Mouse (Mus musculus): ENCODE measurements around the gene Jph2. TPM values are rescaled to one million over a fixed set of nuclear protein-coding genes. Genes with fewer than 3 reads are reported as not detected.
A peak's percentile ranks its signal among the peaks of the same experiment; 100 is the strongest.

The Jph2 gene
- total RNA-seq, 4 experiments from 2014 or later, result 3.7 to 7.1 (median 5.7) TPM

DNA sequence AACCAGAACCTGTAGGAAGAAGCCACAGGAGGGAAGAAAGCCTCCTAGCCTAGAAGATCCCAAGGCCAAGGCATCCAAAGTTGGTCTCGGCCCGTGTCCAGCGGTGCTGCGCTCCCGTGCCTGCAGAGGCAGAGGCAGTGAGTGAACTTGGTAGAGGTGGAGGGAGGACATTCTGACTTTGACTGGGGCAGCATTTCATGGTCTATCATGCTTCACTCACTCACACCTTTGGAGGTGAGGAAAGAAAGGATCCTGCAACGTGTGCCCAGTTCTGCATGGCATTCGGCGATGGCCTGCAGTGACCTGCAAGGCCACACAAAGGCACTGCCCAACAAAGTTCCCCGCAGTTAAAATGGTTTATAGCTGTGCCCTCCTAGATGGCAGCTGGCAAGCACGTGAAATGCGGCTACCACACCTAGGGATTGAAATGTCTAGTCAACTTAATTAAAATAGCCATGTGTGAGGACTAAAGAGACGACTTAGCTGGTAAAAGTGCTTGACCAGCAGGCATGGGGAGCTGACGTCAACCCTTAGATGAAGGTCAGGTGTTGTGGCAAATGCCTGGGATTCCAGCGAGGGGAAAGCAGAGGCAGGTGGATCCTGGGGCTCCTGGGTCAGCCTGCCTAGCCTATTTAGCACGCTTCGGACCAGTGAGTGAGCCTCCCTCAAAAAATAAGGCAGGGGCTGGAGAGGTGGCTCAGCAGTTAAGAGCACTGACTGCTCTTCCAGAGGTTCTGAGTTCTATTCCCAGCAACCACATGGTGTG lies 36.8 kb downstream of the Jph2 start:
- no peak for DNase-seq

DNA sequence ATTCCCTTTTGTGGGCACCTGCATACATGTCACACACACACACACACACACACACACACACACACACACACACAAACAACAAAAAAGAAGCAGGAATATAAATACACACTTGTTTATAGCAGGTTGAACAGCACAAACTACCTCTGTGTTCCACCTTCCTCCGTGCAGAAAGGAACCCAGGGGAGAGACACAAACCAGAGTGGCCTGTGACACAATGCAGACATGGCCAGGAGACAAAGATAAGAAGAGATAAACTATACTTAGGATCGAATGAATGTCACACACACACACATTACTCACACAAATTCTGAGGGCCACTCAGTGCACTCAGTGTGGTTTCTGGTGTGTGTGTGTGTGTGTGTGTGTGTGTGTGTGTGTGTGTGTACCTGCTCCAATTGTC lies 38.5 kb downstream of the Jph2 start:
- DNase-seq, result no peak

DNA sequence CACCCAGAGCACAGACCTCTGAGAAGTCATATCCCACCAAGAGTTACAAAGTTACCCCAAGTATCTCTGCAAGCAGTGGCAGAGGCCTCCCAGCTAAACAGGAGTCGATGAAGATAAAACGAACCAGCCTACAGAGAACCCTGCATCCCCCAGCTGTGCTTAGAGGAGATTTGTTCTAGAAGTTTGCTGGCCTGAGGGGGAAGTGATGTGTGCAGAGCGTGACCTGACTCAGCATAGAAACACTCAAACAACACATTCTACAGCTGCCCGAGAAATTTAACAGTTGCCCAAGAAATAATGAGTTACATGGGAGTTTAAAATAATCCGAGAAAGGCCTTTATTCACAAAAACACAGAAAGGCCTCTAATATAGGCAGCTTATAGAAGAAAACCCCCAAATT lies 39.1 kb downstream of the Jph2 start:
- DNase-seq, result no peak

DNA sequence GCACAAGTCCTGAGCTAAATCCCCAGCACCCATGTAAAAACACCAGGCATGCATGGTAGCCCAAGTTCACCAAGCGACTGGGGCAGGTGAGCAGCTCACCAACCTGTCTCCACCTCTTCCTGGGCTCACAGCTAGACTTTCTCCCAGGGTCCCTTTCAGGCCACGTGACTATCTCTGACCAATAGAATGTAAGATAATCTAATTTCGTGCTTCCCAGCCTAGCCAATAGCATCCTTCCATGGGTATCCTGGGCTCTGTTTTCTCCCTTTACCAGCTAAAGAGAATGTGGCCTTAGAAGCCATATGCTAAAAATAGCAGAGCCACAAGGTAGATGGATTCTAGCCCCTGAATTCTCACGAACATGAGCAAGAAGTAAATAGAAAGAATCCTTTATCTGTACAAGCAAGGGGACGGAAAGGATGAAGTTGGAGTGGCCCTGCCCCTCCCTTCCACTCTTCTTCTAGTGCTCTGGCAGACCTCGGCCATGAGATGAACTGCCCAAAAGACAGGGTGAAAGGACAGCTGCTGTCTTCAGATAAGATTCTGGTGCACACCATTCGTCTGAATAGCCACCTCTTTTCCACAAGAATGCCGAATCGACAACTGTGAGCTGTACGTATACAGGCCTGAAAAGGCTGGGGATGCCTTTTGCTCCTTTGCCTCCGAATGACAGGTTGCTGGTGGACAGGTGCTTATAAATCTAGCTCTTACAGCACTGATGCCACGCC lies 41.5 kb downstream of the Jph2 start:
- DNase-seq, result no peak

DNA sequence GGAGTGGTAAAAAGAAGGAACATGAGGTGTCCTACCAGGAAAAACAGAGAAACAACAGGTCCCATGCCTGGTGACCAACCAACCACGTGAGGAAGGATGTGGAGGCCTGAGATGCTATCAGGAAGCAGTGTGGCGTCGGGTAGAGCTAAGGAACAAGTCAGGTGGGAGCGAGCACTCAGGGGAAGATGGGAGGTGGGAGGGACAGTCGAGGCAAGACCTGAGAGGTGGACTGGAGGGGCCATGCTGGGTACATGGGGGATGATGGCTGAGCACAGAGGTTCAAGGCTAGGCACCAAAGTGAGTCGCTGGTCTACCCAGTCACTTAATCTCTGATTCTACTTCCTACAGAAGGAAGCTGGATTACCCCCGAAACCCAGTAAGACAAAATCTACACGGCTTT lies 42.1 kb downstream of the Jph2 start:
- no peak for DNase-seq

DNA sequence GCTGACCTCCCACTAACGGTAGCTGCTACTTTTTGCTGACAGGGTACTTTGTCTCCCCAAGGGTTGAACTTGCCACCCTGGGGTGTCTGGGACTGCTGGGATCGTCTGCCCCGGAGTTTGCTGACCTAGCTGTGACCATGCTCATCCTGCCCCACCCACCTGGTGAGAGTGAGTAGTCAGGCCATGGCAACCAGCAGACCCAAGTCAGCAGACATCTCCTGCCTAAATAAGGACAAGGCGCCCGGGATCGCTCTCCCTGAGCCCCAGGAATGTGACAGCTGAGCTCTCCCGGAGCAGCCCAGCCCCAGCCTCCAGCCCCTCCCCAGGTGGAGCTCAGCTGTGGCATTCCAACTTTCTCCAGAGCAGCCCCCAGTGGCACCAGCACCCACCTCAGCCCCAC lies 44.1 kb downstream of the Jph2 start:
- no peak for DNase-seq

DNA sequence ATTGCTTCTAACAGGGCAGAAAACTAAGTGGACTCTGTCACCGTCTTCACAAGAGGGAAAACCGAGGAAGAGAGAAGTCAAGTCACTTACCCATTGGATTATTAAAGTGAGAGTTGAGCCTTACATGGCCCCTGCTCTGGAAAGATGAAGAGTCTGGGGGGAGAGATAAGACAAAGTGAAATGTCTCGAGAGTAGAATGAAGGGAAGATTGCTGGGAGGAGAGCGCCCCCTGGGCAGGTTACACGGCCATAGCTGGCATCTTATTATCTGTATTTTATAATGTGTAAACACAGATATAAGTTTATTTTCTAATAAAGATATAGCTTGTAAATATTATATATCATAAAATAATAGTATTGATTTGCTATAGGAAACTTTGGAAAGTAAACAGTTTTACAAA lies 47.4 kb downstream of the Jph2 start:
- no peak for DNase-seq

DNA sequence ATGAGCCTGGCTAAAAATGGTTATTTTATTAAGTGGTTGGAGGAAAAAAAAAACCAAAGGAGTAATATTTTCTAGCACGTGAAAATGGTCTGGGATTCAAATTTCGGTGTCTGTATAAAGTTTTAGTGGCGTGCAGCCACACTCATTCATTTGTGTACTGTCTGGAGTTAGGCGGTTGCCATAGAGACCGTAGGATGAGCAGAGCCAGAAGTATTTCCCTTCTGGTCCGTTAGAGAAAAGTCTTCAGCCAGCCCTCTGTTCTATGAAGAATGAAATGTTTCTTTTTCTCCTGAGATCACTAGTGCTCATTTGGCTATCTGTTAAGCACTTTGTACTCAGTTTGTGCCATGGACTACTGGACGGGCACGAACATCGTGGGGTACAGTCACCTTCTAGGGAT lies 48.4 kb downstream of the Jph2 start:
- DNase-seq, result no peak

DNA sequence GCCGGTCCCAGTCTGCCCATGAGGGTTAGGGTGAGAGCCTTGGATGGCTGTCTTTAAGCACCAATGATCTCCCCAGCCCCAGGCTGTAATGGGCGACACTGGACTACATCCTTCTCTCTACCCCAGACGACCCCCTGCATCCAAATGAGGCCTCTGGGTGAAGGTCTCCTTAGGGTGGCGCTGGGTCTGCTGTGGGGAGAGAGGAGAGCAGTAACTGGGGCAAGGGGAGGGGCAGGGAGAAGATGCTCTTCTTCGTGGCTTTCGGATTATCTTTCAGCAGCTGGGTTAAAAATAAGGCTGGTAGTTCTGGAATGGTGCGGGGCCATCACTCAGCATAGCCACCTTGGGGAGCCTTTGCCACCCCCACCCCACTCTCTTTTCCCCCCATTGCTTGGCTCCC lies 49.1 kb downstream of the Jph2 start:
- no peak for DNase-seq

DNA sequence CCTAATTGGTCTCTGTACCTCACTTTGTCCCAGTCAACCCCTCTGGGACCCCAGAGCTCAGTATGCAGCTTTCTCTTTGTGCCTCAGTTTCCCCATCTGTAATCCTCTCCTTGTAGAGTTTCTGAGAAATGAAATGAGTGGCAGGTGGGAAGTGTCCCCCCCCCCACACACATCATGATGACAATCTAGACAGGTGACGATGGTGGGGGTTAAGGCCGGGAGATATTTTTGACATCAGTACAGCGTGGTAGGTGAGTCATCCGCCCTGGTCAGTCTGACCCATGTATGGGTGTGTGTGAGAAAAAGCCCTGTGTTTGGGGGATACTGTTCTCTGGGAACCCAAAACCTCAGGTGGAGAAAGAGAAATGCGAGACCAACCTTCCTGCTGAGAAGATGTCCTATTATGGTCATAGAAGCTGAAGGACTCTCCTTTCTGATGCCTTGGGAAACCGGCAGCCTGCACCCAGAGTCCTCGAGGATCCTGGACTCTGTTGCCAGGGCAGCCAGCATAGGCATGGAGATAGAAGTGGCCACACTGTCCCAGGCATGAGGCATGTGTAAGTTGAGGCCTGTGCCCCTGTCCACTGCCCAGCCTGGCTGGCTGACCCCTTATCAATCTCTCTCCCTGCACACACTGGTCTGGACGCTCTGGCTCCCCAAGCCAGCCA lies 50.1 kb downstream of the Jph2 start:
- DNase-seq, result no peak

DNA sequence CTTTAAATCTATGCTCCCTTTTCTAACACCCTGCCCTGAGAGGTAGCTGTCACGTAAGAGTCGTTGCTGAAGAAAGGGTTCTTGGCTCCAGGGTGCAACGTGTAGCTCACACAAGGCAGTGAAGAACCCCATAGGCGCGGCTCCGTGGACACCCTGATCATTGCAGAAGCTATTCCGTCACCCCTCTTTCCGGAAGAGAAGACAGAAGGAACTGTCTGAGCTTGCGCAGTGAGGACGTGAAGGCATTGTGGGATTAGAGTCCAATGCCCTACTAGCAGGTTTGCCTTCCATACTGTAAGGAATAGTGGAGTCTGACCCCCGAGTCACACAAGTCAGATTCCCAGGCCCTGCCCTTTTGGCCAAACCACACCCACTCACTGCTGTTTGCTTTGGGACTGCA lies 51.3 kb downstream of the Jph2 start:
- no peak for DNase-seq

DNA sequence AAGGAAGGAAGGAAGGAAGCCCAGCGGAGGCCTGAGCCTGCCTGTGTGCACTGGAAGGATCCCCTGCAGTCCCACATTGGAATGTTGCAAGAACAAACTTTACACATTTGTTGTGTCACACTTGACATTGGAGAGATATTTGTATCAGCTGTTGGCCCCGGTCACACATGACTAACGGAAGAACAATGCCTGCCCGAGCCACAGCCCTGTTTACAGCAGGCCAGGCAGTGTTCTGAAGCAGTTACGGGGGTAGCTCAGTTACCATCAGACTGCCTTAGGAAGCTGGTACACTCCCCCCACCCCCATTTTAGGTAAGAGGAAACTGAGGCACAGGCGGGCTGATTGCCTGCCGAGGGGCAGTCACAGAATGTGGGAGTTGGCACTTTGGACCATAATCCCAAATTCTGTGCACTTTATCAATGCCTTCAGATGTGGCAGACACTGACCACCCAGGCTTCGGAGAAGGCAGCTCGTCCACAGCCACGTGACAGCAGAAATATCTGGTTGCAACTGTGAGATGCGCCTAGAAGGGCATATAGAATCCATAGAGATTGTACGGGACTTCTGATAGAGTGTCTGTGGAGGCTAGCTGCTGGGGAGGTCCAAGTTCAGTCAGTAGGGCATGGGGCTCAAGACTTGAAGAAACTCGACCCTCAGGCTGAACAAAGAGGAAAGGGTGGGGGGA lies 52.7 kb downstream of the Jph2 start:
- peak; percentile 34 for DNase-seq

DNA sequence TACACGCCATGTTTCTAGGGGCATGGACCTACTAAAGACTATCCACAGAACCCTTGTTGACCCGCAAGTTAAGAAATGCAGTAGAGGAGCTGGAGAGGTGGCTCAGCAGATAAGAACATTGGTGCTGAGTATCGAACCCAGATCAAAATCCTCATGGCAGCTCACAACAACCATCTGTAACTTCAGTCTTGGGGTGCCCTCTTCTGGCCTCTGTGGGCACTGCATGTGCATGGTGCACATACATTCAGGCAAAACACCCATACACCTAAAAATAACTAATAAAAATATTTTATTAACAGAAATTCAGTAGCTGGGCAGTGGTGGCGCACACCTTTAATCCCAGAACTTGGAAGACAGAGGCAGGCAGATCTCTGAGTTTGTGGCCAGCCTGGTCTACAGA lies 54.1 kb downstream of the Jph2 start:
- no peak for DNase-seq

DNA sequence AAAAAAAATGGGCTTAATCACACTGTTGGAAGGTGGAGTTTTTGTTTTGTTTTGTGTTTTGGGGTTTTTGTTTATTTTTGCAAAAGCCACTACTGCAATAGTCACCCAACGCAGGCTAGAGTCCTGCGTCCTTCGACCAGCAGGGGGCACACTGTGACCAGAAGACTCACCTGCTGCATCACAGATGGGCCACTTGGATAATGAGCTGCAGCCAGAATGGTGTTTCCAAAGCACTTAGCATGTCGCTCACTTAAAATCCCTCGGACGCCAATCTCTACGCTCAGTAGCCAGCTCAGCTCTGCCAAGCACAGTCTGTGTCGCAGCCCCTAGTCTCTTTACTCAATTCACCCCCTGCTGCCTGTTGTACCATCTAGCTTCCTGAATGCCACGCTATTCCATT lies 57.5 kb downstream of the Jph2 start:
- peak; percentile 17 for DNase-seq

DNA sequence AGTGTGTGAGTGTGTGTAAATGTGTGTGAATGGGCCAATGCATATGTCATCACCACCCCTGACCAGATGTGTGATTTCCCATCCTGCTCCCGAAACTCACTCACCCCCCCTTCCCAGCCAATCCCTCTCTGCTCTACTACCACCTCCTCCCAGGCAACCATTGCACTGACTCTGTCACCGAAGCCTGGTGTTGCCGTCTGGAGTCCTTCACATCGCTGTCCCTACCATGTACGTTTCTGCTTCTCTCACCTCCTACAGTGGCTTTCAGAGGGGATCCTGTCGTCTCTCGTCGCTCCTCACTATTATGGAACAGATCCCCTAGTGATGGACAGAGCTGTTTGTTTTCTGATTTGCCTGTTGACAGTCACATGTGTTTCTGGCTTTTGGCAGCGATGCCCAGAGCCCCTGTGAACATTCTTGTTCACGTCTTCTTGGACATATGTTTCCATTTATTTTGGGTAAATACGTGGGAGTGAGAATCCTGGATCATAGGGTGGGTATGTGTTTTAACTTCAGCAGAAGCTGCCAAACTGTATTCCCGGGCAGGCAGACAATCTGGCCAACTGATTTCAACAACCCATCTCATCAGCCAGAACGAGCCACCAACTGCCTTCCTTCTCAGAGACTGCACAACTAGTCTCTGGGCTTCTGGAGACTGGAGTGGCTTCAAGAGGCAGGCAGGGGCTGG lies 65.3 kb downstream of the Jph2 start:
- no peak for DNase-seq

DNA sequence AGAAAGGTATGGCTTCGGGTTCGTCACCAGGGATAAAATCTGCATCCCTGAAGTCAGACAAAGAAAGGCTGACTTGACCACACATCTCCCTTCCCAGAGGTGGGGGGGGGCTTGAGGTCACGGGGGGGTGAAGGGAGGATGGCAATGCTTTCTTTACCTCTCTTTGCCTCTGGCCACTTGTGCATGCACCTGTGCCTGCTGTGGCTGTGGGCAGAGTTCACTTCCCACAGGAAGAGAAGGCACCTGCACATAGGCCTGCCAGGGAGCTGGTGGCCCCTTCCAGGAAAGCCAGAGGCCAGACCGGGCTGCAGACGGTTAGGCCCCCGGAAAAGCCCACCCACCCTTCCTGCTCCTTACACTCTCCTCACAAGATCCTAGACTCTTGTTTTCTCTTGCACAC lies 66.4 kb downstream of the Jph2 start:
- DNase-seq, result no peak

DNA sequence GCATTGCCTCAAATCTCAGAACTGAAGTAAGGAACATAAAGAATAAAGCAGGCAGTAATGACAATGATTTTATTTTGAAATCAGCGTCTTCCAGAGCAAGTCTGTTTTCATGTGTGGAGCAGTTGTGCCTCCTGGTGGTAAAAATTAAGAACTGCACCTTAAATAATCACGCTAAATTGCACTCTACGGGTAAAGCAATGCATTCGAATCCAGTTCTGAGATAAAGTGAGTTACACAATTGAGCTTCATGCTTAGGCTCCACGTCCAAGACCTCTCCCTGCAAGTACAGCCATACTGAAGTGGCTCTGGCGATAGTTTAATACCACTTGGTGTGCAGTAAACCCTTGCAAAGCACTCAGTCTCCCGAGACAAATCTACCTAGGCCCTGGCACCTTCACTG lies 67.1 kb downstream of the Jph2 start:
- no peak for DNase-seq

DNA sequence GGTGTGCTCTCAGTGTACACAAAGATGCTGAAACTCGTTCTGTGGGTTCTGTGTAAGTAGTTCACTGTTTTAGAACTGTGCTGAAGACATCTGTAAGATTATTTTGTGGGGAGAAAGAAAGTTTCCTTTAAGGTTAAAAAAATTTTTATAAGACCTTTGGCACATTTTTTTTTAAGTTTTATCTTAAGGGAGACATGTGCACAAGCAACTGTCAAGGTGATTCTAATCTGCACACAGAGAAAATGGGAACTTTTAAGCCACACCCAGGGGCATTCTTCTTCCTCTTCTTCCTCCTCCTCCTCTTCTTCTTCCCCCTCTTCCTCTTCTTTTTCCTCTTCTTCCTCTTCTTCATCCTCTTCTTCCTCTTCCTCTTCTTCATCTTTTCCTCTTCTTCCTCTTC lies 74.6 kb downstream of the Jph2 start:
- no peak for DNase-seq

DNA sequence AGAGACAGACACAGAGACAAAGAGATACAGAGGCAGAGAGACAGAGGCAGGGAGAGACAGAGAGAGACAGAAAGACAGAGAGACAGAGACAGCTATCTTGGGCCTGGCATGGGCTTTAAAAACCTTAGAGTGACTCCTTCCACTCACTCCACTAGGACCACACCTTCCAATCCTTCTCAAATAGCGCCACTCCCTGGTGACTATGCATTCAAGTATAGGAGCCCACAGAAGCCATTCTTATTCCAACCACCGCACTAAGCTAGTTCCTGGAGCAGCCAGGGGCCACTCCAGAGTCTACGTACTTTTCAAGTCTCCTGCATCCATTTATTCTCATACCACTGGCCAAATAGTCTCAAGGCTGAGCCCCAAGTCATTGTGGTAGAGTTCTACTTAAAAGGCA lies 79.0 kb downstream of the Jph2 start:
- no peak for DNase-seq

DNA sequence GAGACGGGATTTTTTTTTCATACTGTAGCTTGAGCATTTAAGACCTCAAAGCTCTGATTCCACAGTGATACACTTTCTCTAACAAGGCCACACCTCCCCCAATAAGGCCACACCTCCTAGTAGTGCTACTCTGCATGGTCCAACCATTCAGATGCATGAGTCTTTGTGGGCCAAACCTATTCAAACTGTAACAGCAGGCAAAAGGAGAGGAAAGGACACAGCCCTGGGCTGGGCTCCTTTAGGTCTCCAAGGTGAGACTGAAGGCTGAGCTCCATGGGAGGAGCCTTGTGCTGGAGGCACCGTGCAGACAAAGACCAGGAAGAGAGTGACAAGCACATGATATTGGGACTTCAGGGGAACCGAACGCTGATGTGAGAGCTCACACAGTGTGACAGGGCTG lies 80.5 kb downstream of the Jph2 start:
- no peak for DNase-seq

DNA sequence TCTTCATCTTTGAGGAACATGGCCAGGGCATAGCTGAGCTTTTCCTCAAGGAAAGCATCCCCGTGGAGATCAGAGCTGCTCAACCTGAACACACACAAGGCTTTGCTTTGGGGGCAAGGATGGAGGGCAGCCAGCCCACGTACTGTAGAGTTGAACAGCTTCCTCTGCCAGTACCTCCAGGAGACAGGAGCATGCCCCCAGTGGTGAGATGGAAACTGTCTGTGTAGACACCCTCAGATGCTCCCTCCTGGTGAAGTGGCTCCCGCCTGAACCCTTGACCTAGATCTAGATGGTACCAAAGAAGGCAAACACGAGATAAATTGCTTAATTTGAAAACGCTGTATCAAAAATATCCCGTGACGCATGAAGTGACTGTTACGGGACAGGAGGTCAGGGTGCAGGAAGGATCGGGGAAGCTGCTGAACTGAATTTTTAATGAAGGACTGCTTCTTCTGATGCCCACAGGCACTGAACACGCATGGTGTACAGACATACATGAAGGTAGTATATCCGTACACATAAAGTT lies 87.6 kb downstream of the Jph2 start:
- DNase-seq, result no peak

DNA sequence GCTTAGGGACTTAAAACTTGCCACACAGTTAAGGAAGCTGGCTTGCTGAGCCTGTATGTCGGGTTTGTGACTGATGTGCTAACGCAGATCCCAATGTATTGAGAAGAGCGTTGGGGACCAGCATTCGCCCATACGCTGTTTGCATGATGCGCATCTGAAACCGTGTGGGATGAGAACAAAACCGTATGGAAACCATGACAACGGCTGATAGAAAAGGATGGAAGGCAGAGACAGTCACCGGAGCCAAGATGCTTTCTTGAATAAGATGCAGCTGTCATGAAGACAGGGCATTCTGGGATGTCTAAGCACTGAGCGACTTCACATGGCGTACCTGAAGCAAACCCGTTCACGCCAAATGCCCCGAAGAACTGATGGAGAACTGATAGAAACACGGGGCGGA lies 88.4 kb downstream of the Jph2 start:
- DNase-seq, result no peak
